Mouse (Mus musculus) midbrain, postnatal 0 days (tissue): ENCODE data around the gene Mipol1. TPM values are rescaled to one million over a fixed set of nuclear protein-coding genes. Genes with fewer than 3 reads are reported as not detected.
A peak's percentile ranks its signal among the peaks of the same experiment; 100 is the strongest.

Experiments
- ATAC-seq: fragments of 200-750 bp; cut with Nextera tagmentation; 2 replicates; pipeline ENCODE4 v1.8.0; 2017; ENCODE audit warnings: moderate number of reproducible peaks, mild to moderate bottlenecking, moderate TSS enrichment, moderate library complexity; ENCODE audit not compliant: low FRiP score
- DNase-seq: peaks from one replicate; pipeline ENCODE4 v3.0.0-alpha.2; 2015; ENCODE audit warnings: low spot score
- H3K27ac ChIP-seq: fragments of 300-500 bp; sonication (generic); 2 replicates; pipeline ENCODE4 v1.5.1; 2014; ENCODE audit warnings: low read depth, mild to moderate bottlenecking, low read length, mixed read lengths
- H3K27me3 ChIP-seq: fragments of 300-500 bp; sonication (generic); 2 replicates; pipeline ENCODE4 v1.6.1; 2014; ENCODE audit warnings: low read length, control low read depth, mixed read lengths; ENCODE audit not compliant: insufficient read depth
- H3K36me3 ChIP-seq: fragments of 300-500 bp; sonication (generic); 2 replicates; pipeline ENCODE4 v1.6.1; 2014; ENCODE audit warnings: low read length, control low read depth, mixed read lengths; ENCODE audit not compliant: insufficient read depth
- H3K4me1 ChIP-seq: fragments of 300-500 bp; sonication (generic); 2 replicates; pipeline ENCODE4 v1.6.1; 2014; ENCODE audit warnings: mild to moderate bottlenecking, control low read depth, antibody characterized with exemption, low read length, mixed read lengths; ENCODE audit not compliant: insufficient read depth
- H3K4me2 ChIP-seq: fragments of 300-500 bp; sonication (generic); 2 replicates; pipeline ENCODE4 v1.6.1; 2014; ENCODE audit warnings: low read depth, mild to moderate bottlenecking, low read length, mixed read lengths; ENCODE audit not compliant: poor library complexity, severe bottlenecking
- H3K4me3 ChIP-seq: fragments of 300-500 bp; sonication (generic); 2 replicates; pipeline ENCODE4 v1.5.1; 2014; ENCODE audit warnings: low read depth, mild to moderate bottlenecking, low read length, moderate library complexity
- H3K9ac ChIP-seq: fragments of 300-500 bp; sonication (generic); replicated peaks from 2 replicates; pipeline ENCODE4 v1.6.1; 2014; ENCODE audit warnings: mild to moderate bottlenecking, low read length, moderate library complexity, mixed read lengths; ENCODE audit not compliant: poor library complexity, severe bottlenecking
- H3K9me3 ChIP-seq: fragments of 300-500 bp; sonication (generic); 2 replicates; pipeline ENCODE4 v1.6.1; 2016; ENCODE audit warnings: low read length, control low read depth
- CTCF ChIP-seq: IDR thresholded peaks from 2 replicates; pipeline ENCODE4 v1.5.1; 2016; ENCODE audit warnings: antibody characterized with exemption, mild to moderate bottlenecking
- WGBS: fragments of 180-500 bp; shearing (Covaris S2); extraction: QIAGEN DNeasy Blood & Tissue Kit; methylation state at CpG from one replicate; pipeline ENCODE4 v1.1.7; 2014; 5-methylcytosine and 5-hydroxymethylcytosine counted together
- polyA plus RNA-seq: library from polyadenylated mRNA; unstranded; fragments of >200 nt; fragmentation: Nextera tagmentation; extraction: Ambion mirVana; gene quantifications from 2 replicates; pipeline ENCODE4 v1.2.1, GENCODE M21; 2015
- total RNA-seq: library from RNA; depleted of rRNA; stranded (reverse); fragments of >200 nt; gene quantifications from 2 replicates; pipeline ENCODE4 v1.2.3, GENCODE M21; 2014

The Mipol1 gene
- total and polyA plus RNA-seq, 2 experiments from 2014 or later, result 1.9 to 4.1 TPM

- H3K4me2 ChIP-seq, result no peak overlapping the region
- no peak overlapping the region for H3K9ac ChIP-seq
Observed at GRCm38 (mm10) chr12:57281155-57282114, 51.2 kb downstream of the Mipol1 start.

GRCm38 (mm10) chr12:57285303-57286059 lies 55.3 kb downstream of the Mipol1 start:
- H3K9ac ChIP-seq, result no peak overlapping the region
- no peak for DNase-seq
- H3K27me3 ChIP-seq, result no peaks in the 10 kb centered on the region
- H3K4me1 ChIP-seq, result no peaks in the 10 kb centered on the region
- no peak overlapping the region for H3K4me3 ChIP-seq
- no peak overlapping the region for H3K27ac ChIP-seq
- no peaks in the 10 kb centered on the region for H3K36me3 ChIP-seq
- no peaks in the 10 kb centered on the region for H3K9me3 ChIP-seq
- WGBS, result 83% methylated on average over 5 of the region's 5 CpGs
- ATAC-seq, result no peak
- no peak overlapping the region for H3K4me2 ChIP-seq
- TF ChIP-seq CTCF, result peak; percentile 44

More at GRCm38 (mm10) chr12:57281155-57282114, 51.2 kb downstream of the Mipol1 start:
- no peak overlapping the region for H3K27ac ChIP-seq
- no peak for ATAC-seq
- H3K9me3 ChIP-seq, result no peaks in the 10 kb centered on the region
- H3K36me3 ChIP-seq, result no peaks in the 10 kb centered on the region
- TF ChIP-seq CTCF, result peak; percentile 83
- peak; percentile 84 for DNase-seq
- H3K27me3 ChIP-seq, result no peaks in the 10 kb centered on the region
- no peak overlapping the region for H3K4me3 ChIP-seq
- no peaks in the 10 kb centered on the region for H3K4me1 ChIP-seq
- 49% methylated on average over 3 of the region's 3 CpGs for WGBS

- TF ChIP-seq CTCF, result no peak
- H3K27ac ChIP-seq, result no peak overlapping the region
- H3K9me3 ChIP-seq, result no peaks in the 10 kb centered on the region
- ATAC-seq (no peak), DNase-seq (no peak)
- no peaks in the 10 kb centered on the region for H3K27me3 ChIP-seq
- WGBS, result 94% methylated on average over 4 of the region's 4 CpGs
- H3K4me1 ChIP-seq, result no peaks in the 10 kb centered on the region
- no peak overlapping the region for H3K4me2 ChIP-seq
- no peaks in the 10 kb centered on the region for H3K36me3 ChIP-seq
- H3K4me3 ChIP-seq, result no peak overlapping the region
- no peak overlapping the region for H3K9ac ChIP-seq
Observed at GRCm38 (mm10) chr12:57307337-57307736, 77.1 kb downstream of the Mipol1 start.

GRCm38 (mm10) chr12:57307748-57308147 lies 77.5 kb downstream of the Mipol1 start:
- H3K36me3 ChIP-seq, result no peaks in the 10 kb centered on the region
- H3K4me1 ChIP-seq, result no peaks in the 10 kb centered on the region
- no peak overlapping the region for H3K4me3 ChIP-seq
- no peak overlapping the region for H3K4me2 ChIP-seq
- TF ChIP-seq CTCF, result no peak
- H3K9ac ChIP-seq, result no peak overlapping the region
- H3K27me3 ChIP-seq, result no peaks in the 10 kb centered on the region
- no peak for DNase-seq
- H3K9me3 ChIP-seq, result no peaks in the 10 kb centered on the region
- 83% methylated on average over 1 of the region's 1 CpGs for WGBS
- ATAC-seq, result no peak
- H3K27ac ChIP-seq, result no peak overlapping the region

GRCm38 (mm10) chr12:57339053-57339452 lies 108.8 kb downstream of the Mipol1 start:
- whole genome bisulfite sequencing, result 94% methylated on average over 1 of the region's 1 CpGs
- no peak overlapping the region for H3K4me3 ChIP-seq
- no peaks in the 10 kb centered on the region for H3K4me1 ChIP-seq
- DNase-seq (no peak), ATAC-seq (no peak)
- no peaks in the 10 kb centered on the region for H3K36me3 ChIP-seq
- no peak overlapping the region for H3K27ac ChIP-seq
- no peak for TF ChIP-seq CTCF
- 0 out of 2 replicates have a peak, but pooled peaks cover 3% of the 10 kb centered on the region for H3K9me3 ChIP-seq
- H3K9ac ChIP-seq, result no peak overlapping the region
- H3K27me3 ChIP-seq, result no peaks in the 10 kb centered on the region
- no peak overlapping the region for H3K4me2 ChIP-seq
